Mouse (Mus musculus) forebrain, postnatal 0 days (tissue): ENCODE measurements around the gene Camta1. TPM values are rescaled to one million over a fixed set of nuclear protein-coding genes. Genes with fewer than 3 reads are reported as not detected.

ENCODE experiments used
- ATAC-seq: fragments of 200-750 bp; cut with Nextera tagmentation; 2 replicates; pipeline ENCODE4 v1.8.0; 2017; ENCODE audit warnings: mild to moderate bottlenecking, moderate library complexity
- DNase-seq: peaks from one replicate; pipeline ENCODE4 v3.0.0-alpha.2; 2015
- H3K27ac ChIP-seq: fragments of 300-500 bp; sonication (generic); 2 replicates; pipeline ENCODE4 v1.5.1; 2014; ENCODE audit warnings: low read depth, mild to moderate bottlenecking, antibody characterized with exemption, low read length, moderate library complexity, mixed read lengths
- H3K27me3 ChIP-seq: fragments of 300-500 bp; sonication (generic); 2 replicates; pipeline ENCODE4 v1.6.1; 2014; ENCODE audit warnings: mild to moderate bottlenecking, low read length, mixed read lengths; ENCODE audit not compliant: insufficient read depth
- H3K36me3 ChIP-seq: fragments of 300-500 bp; sonication (generic); 2 replicates; pipeline ENCODE4 v1.6.1; 2014; ENCODE audit warnings: mild to moderate bottlenecking, moderate library complexity; ENCODE audit not compliant: insufficient read depth
- H3K4me1 ChIP-seq: fragments of 300-500 bp; sonication (generic); 2 replicates; pipeline ENCODE4 v1.6.1; 2014; ENCODE audit warnings: antibody characterized with exemption; ENCODE audit not compliant: insufficient read depth
- H3K4me2 ChIP-seq: fragments of 300-500 bp; sonication (generic); 2 replicates; pipeline ENCODE4 v1.6.1; 2014; ENCODE audit warnings: low read depth, mild to moderate bottlenecking, moderate library complexity
- H3K4me3 ChIP-seq: fragments of 300-500 bp; sonication (generic); 2 replicates; pipeline ENCODE4 v1.5.1; 2014; ENCODE audit warnings: low read depth, low read length, mixed read lengths
- H3K9ac ChIP-seq: fragments of 300-500 bp; sonication (generic); 2 replicates; pipeline ENCODE4 v1.6.1; 2014; ENCODE audit warnings: mild to moderate bottlenecking
- H3K9me3 ChIP-seq: fragments of 300-500 bp; sonication (generic); 2 replicates; pipeline ENCODE4 v1.6.1; 2016; ENCODE audit warnings: low read length
- CTCF ChIP-seq: sonication (generic); IDR thresholded peaks from 2 replicates; pipeline ENCODE4 v1.5.1; 2016; ENCODE audit warnings: antibody characterized with exemption, control low read depth, low read depth
- WGBS: fragments of 180-500 bp; shearing (Covaris S2); extraction: QIAGEN DNeasy Blood & Tissue Kit; methylation state at CpG from one replicate; pipeline ENCODE4 v1.1.7; 2014; 5-methylcytosine and 5-hydroxymethylcytosine counted together
- polyA plus RNA-seq: library from polyadenylated mRNA; unstranded; fragments of >200 nt; fragmentation: Nextera tagmentation; extraction: Ambion mirVana; gene quantifications from 2 replicates; pipeline ENCODE4 v1.2.1, GENCODE M21; 2015
- total RNA-seq: library from RNA; depleted of rRNA; stranded (reverse); fragments of >200 nt; gene quantifications from 2 replicates; pipeline ENCODE4 v1.2.3, GENCODE M21; 2014

The Camta1 gene
- total and polyA plus RNA-seq, 2 experiments from 2014 or later, result 87.4 to 131 TPM

DNA sequence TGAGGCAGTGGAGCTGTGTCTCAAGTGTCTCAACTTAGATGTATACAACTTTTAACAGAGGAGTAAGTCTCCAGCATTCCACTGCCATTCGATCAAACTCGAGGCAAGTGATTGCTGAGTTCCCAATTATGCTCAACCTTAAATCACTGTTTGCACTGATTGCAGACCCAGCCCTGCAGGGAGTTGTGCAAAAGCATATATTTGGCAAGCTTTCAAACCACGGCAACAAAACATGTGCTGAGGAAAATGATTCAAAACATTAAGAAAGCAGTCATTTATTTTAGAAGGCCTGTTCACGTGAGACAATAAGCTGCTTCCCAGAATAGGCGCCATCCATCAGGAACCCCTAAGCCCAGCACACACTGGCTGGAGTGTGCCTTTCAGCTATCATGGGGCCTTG is 91.0 kb downstream of the Camta1 start:
- Histone ChIP-seq H3K27ac (no peak overlapping the region), H3K36me3 (no peaks in the 10 kb centered on the region), H3K4me2 (no peak overlapping the region), H3K4me3 (no peak overlapping the region), H3K9ac (no peak overlapping the region), H3K9me3 (no peaks in the 10 kb centered on the region), H3K27me3 (no peaks in the 10 kb centered on the region), H3K4me1 (no peaks in the 10 kb centered on the region)
- 26% methylated on average over 5 of the region's 5 CpGs for WGBS
- ATAC-seq, result peak; percentile 36; the same call in 1 of the 2 replicates
- no peak for TF ChIP-seq CTCF
- DNase-seq, result peak; percentile 31

DNA sequence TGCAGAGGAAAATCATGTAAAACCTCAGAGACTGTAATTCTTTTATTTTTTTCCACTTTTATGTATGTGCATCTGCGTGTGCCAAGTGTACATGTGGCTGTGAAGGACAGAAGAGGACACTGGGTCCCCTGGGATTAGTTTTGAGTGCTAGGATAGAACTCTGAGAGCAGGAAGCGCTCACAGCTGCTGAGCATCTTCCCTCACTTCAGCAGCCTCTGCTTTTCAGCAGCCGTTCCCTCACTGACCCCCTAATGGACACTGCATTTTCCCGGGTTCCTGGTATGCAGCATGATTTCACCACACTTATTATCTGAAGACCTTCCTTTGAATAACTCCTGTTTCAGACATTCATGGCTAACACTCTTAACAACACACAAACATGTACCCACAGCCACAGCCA is 93.9 kb downstream of the Camta1 start:
- Histone ChIP-seq H3K4me3 (no peak overlapping the region), H3K36me3 (no peaks in the 10 kb centered on the region), H3K9ac (no peak overlapping the region), H3K9me3 (no peaks in the 10 kb centered on the region), H3K27ac (no peak overlapping the region), H3K4me1 (no peaks in the 10 kb centered on the region), H3K4me2 (no peak overlapping the region), H3K27me3 (no peaks in the 10 kb centered on the region)
- ATAC-seq, result no peak
- no peak for DNase-seq
- WGBS, result 85% methylated on average over 4 of the region's 4 CpGs
- no peak for TF ChIP-seq CTCF

DNA sequence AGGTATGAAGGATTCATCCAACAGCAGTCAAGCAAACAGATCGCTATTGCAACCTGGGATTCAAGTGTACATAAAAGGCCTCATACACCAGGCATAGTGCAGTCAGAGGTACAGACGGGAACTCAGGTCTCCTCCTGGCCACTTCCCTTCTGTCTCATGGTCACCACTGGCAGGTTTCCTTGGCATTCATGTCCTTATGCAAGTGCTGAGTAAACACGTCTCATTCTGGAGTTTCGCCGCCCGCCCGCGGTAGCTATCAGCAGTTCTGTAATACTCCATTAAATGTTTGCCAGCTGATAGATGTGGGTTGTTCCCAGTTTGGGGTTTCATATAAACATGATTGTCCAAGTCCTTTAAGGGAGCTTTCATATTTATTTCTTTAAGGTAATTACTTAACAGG is 94.3 kb downstream of the Camta1 start:
- Histone ChIP-seq H3K36me3 (no peaks in the 10 kb centered on the region), H3K27me3 (no peaks in the 10 kb centered on the region), H3K9me3 (no peaks in the 10 kb centered on the region), H3K4me3 (no peak overlapping the region), H3K27ac (no peak overlapping the region), H3K9ac (no peak overlapping the region), H3K4me2 (no peak overlapping the region), H3K4me1 (no peaks in the 10 kb centered on the region)
- 91% methylated on average over 8 of the region's 8 CpGs for WGBS
- no peak for TF ChIP-seq CTCF
- DNase-seq, result no peak
- no peak for ATAC-seq

DNA sequence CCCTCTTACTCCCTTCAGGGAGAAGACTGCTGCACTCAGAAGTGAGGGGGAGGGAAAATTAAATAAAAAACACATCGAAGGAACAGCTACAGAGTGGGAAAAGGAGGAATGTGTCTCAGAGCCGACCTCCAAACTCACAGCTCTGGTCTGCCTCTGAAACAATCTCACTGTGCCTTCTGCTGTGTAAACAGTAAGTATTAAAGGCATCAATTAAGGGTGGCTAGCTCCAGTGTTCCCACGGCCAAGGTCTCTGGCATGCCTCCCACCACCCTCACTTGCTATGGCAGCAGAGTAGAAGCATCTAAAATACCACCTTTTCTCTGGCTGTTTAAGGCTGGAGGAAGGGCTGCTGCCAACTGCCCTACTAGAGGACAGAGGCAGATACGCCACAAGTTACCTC is 96.3 kb downstream of the Camta1 start:
- no peak overlapping the region for H3K4me2 ChIP-seq
- WGBS, result 25% methylated on average over 4 of the region's 4 CpGs
- DNase-seq (peak; percentile 46), ATAC-seq (peak; percentile 45; the same call in 1 of the 2 replicates)
- H3K9me3 ChIP-seq, result no peaks in the 10 kb centered on the region
- no peaks in the 10 kb centered on the region for H3K27me3 ChIP-seq
- TF ChIP-seq CTCF, result no peak
- no peak overlapping the region for H3K27ac ChIP-seq
- H3K36me3 ChIP-seq, result no peaks in the 10 kb centered on the region
- no peak overlapping the region for H3K9ac ChIP-seq
- no peaks in the 10 kb centered on the region for H3K4me1 ChIP-seq
- H3K4me3 ChIP-seq, result no peak overlapping the region

DNA sequence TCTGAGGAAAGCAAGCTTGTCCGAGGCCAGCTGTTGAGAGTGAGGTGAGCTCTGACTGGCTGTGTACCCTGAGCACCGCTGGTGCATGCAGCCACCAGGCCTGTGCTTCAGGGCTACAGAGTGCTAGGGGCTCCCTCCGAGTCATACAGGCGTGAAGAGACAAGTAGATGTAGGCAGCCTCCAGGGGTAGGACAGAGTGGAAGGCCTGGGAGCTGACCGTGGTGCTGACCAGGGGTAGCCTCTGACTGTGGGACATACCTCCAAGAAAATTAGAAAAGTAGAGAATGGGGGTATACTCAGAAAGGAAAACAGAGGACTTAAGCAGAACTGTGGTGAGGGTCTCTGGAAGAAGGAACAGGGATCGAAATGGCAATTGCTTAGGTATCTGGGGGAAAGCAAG is 97.7 kb downstream of the Camta1 start:
- Histone ChIP-seq H3K4me1 (no peaks in the 10 kb centered on the region), H3K27me3 (no peaks in the 10 kb centered on the region), H3K9me3 (no peaks in the 10 kb centered on the region), H3K4me3 (no peak overlapping the region), H3K9ac (no peak overlapping the region), H3K36me3 (no peaks in the 10 kb centered on the region), H3K4me2 (no peak overlapping the region), H3K27ac (no peak overlapping the region)
- TF ChIP-seq CTCF, result no peak
- DNase-seq (no peak), ATAC-seq (no peak)
- WGBS, result 54% methylated on average over 6 of the region's 6 CpGs

DNA sequence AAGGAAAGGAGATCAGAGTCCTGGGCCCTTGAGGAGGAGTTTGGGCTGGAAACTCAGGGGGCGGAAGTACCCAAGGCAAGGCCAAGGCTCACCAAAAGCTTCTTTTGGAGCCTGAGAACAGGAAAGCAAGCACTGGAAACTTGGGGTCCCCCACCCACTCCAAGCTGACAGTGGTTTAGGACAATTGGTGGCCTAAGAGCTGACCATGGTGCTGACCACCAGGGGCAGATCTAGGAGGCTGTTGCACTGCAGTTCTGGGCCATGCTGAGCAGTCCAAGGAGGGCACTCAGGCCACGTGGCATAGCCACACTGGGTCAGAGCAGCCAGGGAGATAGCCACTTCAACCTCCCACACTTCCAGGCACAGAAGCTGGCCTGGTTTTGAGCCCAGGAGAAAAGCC is 102.6 kb downstream of the Camta1 start:
- Histone ChIP-seq H3K27me3 (no peaks in the 10 kb centered on the region), H3K27ac (no peak overlapping the region), H3K4me3 (no peak overlapping the region), H3K4me1 (no peaks in the 10 kb centered on the region), H3K4me2 (no peak overlapping the region), H3K9me3 (no peaks in the 10 kb centered on the region), H3K36me3 (no peaks in the 10 kb centered on the region), H3K9ac (no peak overlapping the region)
- WGBS, result 82% methylated on average over 2 of the region's 2 CpGs
- ATAC-seq (no peak; the same call in 1 of the 2 replicates), DNase-seq (no peak)
- no peak for TF ChIP-seq CTCF

DNA sequence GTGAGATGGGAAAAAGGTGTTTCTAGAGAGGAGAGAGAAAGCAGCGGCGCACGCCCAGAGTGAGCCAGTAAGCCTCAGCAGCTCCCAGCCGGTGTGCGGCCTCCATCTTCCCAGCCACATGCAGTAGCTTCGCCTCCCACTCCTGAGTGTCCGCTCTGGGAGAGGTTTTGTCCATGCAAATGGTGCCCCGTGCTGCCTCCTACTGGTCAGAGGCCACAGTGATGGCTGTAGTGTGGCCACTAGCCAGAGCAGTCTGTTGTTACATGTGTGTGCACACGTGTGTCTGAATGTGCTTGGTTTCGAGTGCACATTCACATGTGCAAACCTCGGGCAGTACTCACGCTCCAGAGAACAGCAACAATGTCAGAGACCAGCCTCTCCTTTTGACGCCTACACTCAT is 103.3 kb downstream of the Camta1 start:
- Histone ChIP-seq H3K4me3 (no peak overlapping the region), H3K27me3 (no peaks in the 10 kb centered on the region), H3K4me2 (no peak overlapping the region), H3K9me3 (no peaks in the 10 kb centered on the region), H3K4me1 (no peaks in the 10 kb centered on the region), H3K9ac (no peak overlapping the region), H3K27ac (no peak overlapping the region), H3K36me3 (no peaks in the 10 kb centered on the region)
- 88% methylated on average over 13 of the region's 13 CpGs for WGBS
- peak; percentile 33; the same call in 1 of the 2 replicates for TF ChIP-seq CTCF
- DNase-seq (no peak), ATAC-seq (no peak)

DNA sequence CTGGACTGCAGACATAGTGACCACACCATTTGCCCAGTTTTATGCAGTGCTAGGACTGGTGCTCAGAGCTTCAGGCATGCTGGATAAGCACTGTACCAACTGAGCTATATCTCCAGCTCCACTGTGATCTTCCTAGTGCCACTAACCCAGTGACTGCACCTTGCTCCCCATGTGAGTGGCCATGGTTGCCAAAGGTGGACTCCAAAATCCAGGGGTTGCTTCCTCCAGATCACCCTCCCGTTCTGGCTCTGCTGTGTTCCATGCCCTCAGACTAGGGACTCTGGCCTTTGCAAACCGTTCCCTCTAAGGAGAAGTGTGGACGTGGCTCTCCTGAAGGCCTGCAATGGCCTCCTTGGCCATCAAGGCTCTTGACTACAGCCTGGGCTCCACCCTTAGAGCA is 104.4 kb downstream of the Camta1 start:
- Histone ChIP-seq H3K27ac (no peak overlapping the region), H3K4me2 (no peak overlapping the region), H3K4me3 (no peak overlapping the region), H3K36me3 (no peaks in the 10 kb centered on the region), H3K27me3 (no peaks in the 10 kb centered on the region), H3K4me1 (no peaks in the 10 kb centered on the region), H3K9me3 (no peaks in the 10 kb centered on the region), H3K9ac (no peak overlapping the region)
- no peak for TF ChIP-seq CTCF
- WGBS, result over 99% methylated on average over 3 of the region's 3 CpGs
- no peak for ATAC-seq
- no peak for DNase-seq
